Mouse (Mus musculus): ENCODE results near the gene Myrfl. TPM values are rescaled to one million over a fixed set of nuclear protein-coding genes. Genes with fewer than 3 reads are reported as not detected.

Gene Myrfl
- polyA plus RNA-seq, 1 experiment from 2014 or later, result 0.09 TPM

DNA sequence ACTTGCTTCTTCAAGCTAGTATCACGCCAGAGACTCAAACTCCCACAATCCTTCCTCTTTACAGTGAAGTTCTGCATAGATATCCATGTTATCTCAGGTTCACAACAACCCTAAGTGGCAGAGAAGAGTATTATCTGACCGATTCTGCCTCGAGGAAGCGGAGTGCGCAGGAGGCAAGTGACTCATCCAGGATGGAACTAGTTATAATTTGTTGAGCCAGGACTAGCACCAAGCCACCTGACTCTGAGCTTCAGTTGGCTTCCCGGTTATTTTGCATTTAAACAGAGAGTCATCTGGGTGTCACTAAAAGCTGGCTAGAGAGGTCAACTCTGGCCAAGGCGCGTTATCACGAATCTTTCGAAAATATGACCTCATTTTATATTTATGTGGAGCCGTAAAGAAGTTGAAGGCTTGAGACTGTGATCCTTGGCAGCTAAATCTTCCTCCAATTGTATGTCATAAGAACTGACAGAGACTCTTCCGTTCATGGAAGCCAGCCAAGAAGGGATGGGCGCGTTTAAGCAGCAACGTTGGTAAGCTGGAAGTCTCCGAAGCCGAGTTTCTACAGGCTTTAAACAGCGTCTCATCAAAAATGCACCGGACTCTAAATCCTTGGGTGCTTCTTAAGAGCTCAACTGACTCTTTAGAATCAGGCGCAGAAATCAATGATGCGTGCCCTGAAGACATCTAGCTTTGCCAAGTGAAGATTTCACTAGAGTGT, 125.3 kb downstream of the Myrfl start:
- Histone ChIP-seq H3K36me3 (no peaks in the 10 kb centered on the region), H3K4me2 (peak overlapping the region; percentile 38; the same call in 1 of the 2 replicates), H3K27me3 (no peaks in the 10 kb centered on the region), H3K27ac (0 out of 2 replicates have a peak overlapping the region, but pooled peaks have one; percentile 3), H3K4me1 (peaks cover 25% of the 10 kb centered on the region), H3K9me3 (no peaks in the 10 kb centered on the region), H3K4me3 (no peak overlapping the region), H3K9ac (no peak overlapping the region)
- ATAC-seq (ENCODE audit: borderline replicate concordance, extremely low read depth, low FRiP score, low TSS enrichment), result 0 out of 2 replicates have a peak, but pooled peaks have one; percentile 43
- 42% methylated on average over 21 of the region's 21 CpGs for WGBS

DNA sequence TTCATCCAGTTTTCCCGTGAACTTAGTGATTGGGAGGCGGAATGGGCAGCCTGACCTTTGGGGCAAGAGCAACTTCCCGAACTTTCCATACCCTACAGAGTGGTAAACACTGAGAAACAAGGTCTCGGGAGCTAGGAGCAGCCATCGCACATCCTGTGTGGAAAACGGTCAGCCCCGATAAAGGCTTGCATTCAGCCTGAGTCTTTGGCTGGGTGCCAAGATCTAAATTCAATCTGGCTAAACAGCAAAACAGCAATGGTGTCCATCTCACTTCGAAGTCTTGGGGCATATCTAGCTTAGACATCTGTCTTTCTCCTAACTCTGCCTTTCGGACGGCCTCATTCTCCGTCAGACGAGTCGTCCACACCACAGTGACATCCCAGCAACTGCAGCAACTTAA, 128.1 kb downstream of the Myrfl start:
- ATAC-seq (ENCODE audit: borderline replicate concordance, extremely low read depth, low FRiP score, low TSS enrichment), result no peak
- Histone ChIP-seq H3K9me3 (no peaks in the 10 kb centered on the region), H3K9ac (no peak overlapping the region), H3K4me2 (peak overlapping the region; percentile 18; the same call in 1 of the 2 replicates), H3K4me3 (no peak overlapping the region), H3K4me1 (peaks cover 25% of the 10 kb centered on the region), H3K27me3 (no peaks in the 10 kb centered on the region), H3K36me3 (no peaks in the 10 kb centered on the region), H3K27ac (no peak overlapping the region)
- 30% methylated on average over 13 of the region's 13 CpGs for WGBS

DNA sequence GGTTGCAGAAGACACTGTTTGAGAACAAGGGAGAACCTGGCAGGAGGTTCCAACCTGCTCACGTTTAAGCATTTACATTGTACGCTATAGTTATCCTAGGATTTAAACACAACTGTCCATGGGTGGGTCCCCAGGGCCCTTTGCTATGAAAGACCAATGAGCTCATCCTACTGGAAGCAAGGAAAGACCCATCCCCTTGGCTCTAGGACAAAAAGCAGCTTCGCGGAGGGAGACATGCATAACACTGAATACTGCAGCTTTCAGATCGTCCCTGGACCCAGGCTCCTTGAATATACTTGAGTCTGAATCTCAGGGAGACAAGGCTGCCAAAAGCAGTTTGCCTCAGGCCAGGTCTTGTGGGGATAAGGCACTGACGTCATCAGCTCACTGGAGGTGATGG, 130.2 kb downstream of the Myrfl start:
- Histone ChIP-seq H3K4me3 (no peak overlapping the region), H3K4me1 (peaks cover 19% of the 10 kb centered on the region), H3K27me3 (no peaks in the 10 kb centered on the region), H3K9me3 (no peaks in the 10 kb centered on the region), H3K4me2 (no peak overlapping the region), H3K27ac (no peak overlapping the region), H3K9ac (no peak overlapping the region), H3K36me3 (no peaks in the 10 kb centered on the region)
- WGBS, result 73% methylated on average over 6 of the region's 6 CpGs
- no peak for ATAC-seq (ENCODE audit: borderline replicate concordance, extremely low read depth, low FRiP score, low TSS enrichment)

DNA sequence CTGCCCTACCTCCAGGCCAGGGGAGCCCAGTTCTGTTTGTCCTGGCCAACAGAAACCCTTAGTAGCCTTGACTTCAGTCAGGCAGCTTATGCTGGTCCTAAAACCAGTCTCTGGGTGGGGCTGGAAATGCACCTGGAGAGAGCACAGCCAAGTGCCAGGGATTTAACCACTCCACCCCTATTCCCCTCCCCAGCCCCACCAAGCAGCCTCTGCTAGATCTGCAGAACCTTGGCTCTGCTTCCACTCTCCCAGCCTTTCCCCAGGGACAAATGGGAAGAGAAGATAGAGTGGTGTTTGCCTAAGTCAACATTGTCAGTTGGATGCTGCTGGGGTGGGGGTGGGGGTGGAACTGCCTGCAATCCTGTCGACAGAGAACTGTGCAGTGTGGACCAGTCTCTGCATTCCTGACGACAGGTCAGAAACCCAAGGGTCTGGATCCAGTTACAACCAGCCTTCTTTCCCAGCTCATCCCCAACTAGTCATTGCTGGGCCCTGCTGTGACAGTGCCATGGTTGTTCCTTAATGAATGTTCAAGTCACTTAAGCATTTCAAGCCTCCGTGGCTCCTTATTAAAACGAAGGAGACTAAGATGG, 135.1 kb downstream of the Myrfl start:
- Histone ChIP-seq H3K9ac (no peak overlapping the region), H3K4me1 (no peaks in the 10 kb centered on the region), H3K4me2 (no peak overlapping the region), H3K27me3 (no peaks in the 10 kb centered on the region), H3K27ac (no peak overlapping the region), H3K36me3 (no peaks in the 10 kb centered on the region), H3K4me3 (no peak overlapping the region), H3K9me3 (no peaks in the 10 kb centered on the region)
- WGBS, result 36% methylated on average over 4 of the region's 4 CpGs
- no peak for ATAC-seq (ENCODE audit: borderline replicate concordance, extremely low read depth, low FRiP score, low TSS enrichment)

DNA sequence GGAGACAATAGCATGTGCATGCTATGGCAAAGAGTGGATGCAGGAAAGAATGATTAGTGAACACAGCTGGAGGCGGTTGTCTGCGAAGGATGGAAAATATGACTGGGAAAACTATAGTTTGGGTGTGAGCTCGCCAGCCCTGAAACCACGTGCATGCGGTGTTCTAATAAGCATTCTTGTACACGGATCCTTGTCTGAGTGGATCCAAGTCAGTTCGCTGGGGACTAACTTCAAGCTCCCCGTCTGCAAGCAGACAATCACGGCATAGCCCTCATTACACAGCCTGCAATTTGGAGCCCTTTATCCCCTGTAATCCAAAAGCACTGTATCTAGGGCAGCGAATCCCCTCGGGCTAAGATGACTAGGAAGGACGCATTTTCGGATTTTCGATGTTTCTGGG, 136.2 kb downstream of the Myrfl start:
- no peaks in the 10 kb centered on the region for H3K9me3 ChIP-seq
- no peak overlapping the region for H3K4me3 ChIP-seq
- ATAC-seq (ENCODE audit: borderline replicate concordance, extremely low read depth, low FRiP score, low TSS enrichment), result no peak
- H3K9ac ChIP-seq, result no peak overlapping the region
- no peak overlapping the region for H3K27ac ChIP-seq
- 85% methylated on average over 14 of the region's 14 CpGs for WGBS
- no peaks in the 10 kb centered on the region for H3K27me3 ChIP-seq
- no peaks in the 10 kb centered on the region for H3K36me3 ChIP-seq
- H3K4me2 ChIP-seq, result no peak overlapping the region
- H3K4me1 ChIP-seq, result no peaks in the 10 kb centered on the region

DNA sequence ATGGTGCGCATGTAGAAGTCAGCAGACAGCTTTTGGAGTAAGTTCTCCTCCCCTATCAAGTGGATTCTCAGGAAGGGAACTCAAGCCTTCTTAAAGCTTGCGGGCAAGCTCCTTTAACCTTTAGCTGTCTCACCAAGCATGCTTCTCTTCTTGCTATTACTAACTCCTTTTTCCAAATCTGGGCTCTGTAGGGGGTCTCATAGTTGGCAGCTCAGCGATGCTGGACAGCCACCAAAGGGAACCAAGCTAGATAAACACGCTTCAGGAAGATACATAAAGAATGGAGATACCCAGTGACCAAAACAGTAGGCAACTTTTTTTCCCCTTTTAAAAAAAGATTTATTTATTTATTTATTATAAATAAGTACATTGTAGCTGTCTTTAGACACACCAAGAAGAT, 136.9 kb downstream of the Myrfl start:
- Histone ChIP-seq H3K4me1 (no peaks in the 10 kb centered on the region), H3K4me3 (no peak overlapping the region), H3K36me3 (no peaks in the 10 kb centered on the region), H3K4me2 (no peak overlapping the region), H3K27me3 (no peaks in the 10 kb centered on the region), H3K27ac (no peak overlapping the region), H3K9me3 (no peaks in the 10 kb centered on the region), H3K9ac (no peak overlapping the region)
- no peak for ATAC-seq (ENCODE audit: borderline replicate concordance, extremely low read depth, low FRiP score, low TSS enrichment)
- WGBS, result 78% methylated on average over 4 of the region's 4 CpGs

DNA sequence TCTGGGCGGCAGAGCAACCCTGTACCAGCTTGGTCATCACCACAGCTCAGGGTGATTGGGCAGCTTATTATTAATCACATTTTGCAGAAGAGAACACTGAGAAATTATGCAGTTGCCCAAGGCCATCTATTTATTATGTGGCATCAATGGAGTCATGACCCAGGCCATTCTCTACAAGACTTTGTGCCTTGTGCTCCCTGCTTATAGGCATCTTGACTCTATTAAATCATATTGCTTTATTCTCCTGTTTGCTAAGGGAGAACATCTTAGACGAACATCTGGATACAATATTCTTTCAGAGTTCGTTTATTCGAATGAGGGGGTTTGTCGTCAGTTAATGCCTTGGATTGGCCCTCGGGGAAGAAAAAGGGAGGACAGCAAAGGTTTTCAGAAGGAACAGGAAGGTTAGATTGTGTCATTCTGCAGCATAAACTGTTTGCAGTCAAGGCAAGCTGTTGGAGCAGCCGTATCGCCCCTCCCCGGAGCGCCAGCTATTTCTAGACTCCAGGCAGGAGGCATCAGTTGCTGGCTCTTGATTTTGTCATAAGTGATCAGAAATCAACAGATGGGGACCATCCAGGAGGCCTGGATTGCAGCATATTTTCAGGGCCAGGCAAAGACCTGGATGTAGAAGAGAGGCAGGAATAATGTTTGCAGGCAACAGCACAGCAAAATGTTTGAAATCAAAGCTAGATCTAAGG, 140.7 kb downstream of the Myrfl start:
- 44% methylated on average over 10 of the region's 10 CpGs for WGBS
- H3K27me3 ChIP-seq, result no peaks in the 10 kb centered on the region
- H3K4me1 ChIP-seq, result no peaks in the 10 kb centered on the region
- no peaks in the 10 kb centered on the region for H3K9me3 ChIP-seq
- no peak for ATAC-seq (ENCODE audit: borderline replicate concordance, extremely low read depth, low FRiP score, low TSS enrichment)
- no peak overlapping the region for H3K4me2 ChIP-seq
- H3K9ac ChIP-seq, result no peak overlapping the region
- no peak overlapping the region for H3K4me3 ChIP-seq
- no peaks in the 10 kb centered on the region for H3K36me3 ChIP-seq
- H3K27ac ChIP-seq, result no peak overlapping the region

DNA sequence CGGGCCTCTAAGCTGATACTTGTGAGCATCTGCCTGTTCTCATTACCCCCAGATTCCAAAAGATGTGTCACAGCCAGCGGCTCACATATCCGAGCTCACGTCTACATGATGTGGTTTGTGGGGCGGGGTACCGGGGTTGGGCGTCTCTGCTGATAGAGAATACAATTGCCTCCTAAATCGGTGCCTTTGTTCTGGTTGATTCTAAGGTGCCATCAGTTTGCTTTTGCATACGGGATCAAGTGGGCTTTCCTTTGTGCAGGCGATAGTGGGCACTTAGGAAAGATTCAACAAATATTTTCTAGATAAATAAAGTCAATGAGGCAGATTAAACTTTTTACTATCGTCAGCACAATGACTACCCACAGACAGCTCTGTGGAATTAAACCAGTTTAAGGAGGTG, 141.8 kb downstream of the Myrfl start:
- no peak overlapping the region for H3K4me3 ChIP-seq
- ATAC-seq (ENCODE audit: borderline replicate concordance, extremely low read depth, low FRiP score, low TSS enrichment), result no peak
- no peaks in the 10 kb centered on the region for H3K27me3 ChIP-seq
- no peak overlapping the region for H3K9ac ChIP-seq
- whole genome bisulfite sequencing, result 81% methylated on average over 11 of the region's 11 CpGs
- no peaks in the 10 kb centered on the region for H3K9me3 ChIP-seq
- H3K27ac ChIP-seq, result no peak overlapping the region
- H3K36me3 ChIP-seq, result no peaks in the 10 kb centered on the region
- no peak overlapping the region for H3K4me2 ChIP-seq
- H3K4me1 ChIP-seq, result peaks cover 3% of the 10 kb centered on the region; the same call in 1 of the 2 replicates

DNA sequence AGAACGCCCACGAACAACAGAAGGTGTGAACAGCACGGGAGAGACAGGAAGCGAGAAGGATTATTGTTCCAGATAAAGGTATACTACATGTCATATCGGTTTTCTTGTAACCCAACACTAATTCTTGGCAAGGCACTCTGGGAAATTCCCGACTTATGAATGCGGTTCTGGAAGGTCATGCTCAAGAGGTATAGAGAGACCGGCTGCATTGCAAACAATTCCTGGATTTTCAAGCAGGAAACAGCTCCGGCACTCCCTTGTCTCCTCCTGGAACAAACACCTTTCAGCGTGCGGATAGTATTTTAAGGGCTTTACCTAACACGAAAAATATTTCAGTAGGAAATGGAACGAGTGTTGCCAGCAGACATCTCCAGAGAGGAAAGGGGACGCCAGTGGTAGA, 145.8 kb downstream of the Myrfl start:
- WGBS, result 29% methylated on average over 14 of the region's 14 CpGs
- H3K27ac ChIP-seq, result peak overlapping the region; percentile 16; the same call in 1 of the 2 replicates
- H3K4me1 ChIP-seq, result peaks cover 3% of the 10 kb centered on the region; the same call in 1 of the 2 replicates
- no peaks in the 10 kb centered on the region for H3K9me3 ChIP-seq
- H3K9ac ChIP-seq, result no peak overlapping the region
- no peaks in the 10 kb centered on the region for H3K27me3 ChIP-seq
- no peak overlapping the region; the same call in 1 of the 2 replicates for H3K4me2 ChIP-seq
- no peaks in the 10 kb centered on the region for H3K36me3 ChIP-seq
- ATAC-seq (ENCODE audit: borderline replicate concordance, extremely low read depth, low FRiP score, low TSS enrichment), result peak; percentile 73
- H3K4me3 ChIP-seq, result no peak overlapping the region

DNA sequence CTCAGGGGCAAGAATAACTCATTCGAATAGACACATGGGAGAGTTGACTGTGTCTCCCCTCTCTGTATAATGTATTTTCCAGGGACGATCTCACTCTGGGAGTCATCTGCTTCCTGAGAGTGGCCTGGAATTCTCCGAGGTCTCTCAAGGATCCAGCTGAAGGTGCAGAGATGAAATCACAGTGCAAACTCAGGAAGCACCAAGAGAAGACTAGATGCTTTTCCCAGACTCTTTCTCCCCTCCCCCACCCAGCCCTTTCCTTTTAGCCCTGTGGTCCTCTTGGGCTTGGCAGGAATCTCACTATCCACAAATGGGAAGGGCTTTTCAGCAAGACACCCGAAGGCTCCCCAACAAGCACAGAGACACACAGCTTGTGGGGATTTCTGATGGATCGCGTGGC, 146.7 kb downstream of the Myrfl start:
- Histone ChIP-seq H3K9me3 (no peaks in the 10 kb centered on the region), H3K4me2 (no peak overlapping the region), H3K27me3 (no peaks in the 10 kb centered on the region), H3K4me1 (peaks cover 3% of the 10 kb centered on the region; the same call in 1 of the 2 replicates), H3K36me3 (no peaks in the 10 kb centered on the region), H3K9ac (no peak overlapping the region), H3K4me3 (no peak overlapping the region), H3K27ac (no peak overlapping the region)
- 66% methylated on average over 6 of the region's 6 CpGs for WGBS
- ATAC-seq (ENCODE audit: borderline replicate concordance, extremely low read depth, low FRiP score, low TSS enrichment), result no peak

DNA sequence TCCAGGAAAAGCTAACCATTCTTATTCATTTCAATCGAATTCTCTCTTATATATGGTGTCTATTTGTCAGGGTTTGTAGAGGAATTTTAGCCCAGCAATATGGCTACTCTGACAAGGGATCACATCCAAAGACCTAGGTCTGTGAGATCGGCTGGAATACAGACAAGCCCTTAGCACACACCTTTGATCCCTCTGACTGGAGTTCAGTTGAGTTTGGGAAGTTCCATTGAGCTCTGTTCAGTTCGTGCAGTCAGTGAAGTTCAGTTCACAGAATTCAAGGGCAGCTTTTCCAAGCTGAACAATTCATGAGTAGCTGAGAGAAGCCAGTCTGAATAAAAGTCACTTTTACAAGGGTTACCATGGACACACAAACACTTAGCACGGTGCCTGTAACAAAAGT, 148.0 kb downstream of the Myrfl start:
- ATAC-seq (ENCODE audit: borderline replicate concordance, extremely low read depth, low FRiP score, low TSS enrichment), result no peak
- H3K27ac ChIP-seq, result no peak overlapping the region
- no peak overlapping the region for H3K4me2 ChIP-seq
- no peaks in the 10 kb centered on the region for H3K36me3 ChIP-seq
- WGBS, result 76% methylated on average over 4 of the region's 4 CpGs
- peaks cover 3% of the 10 kb centered on the region; the same call in 1 of the 2 replicates for H3K4me1 ChIP-seq
- no peaks in the 10 kb centered on the region for H3K9me3 ChIP-seq
- H3K9ac ChIP-seq, result no peak overlapping the region
- H3K27me3 ChIP-seq, result no peaks in the 10 kb centered on the region
- no peak overlapping the region for H3K4me3 ChIP-seq
